Comparison of ENCODE assay signal across 8 mouse cellular contexts in the genomic region with DNA sequence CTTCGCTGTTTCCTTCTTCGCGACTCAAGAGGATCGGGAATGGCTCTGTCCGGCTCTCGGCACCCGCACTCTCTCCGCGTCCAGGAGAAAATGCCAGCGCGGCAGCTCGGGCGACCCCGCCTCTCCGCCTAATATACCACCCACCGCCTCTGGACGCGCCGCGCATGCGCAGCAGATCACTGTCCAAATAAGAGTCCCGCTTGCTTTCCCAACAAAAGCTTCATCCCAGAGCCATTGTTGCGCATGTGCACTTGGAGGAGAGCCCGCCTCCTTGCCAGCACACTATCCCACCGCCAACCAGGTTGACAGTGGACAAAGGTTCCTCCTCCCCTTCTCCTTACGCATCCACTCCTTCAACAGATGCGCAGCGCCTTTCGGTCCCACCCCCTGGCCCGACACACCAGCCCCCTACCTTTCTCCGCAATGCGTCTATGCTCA. TPM values are rescaled to one million over a fixed set of nuclear protein-coding genes. Genes with fewer than 3 reads are reported as not detected.
DNase-seq lines count a peak whose midpoint lies in the region; ATAC-seq and TF ChIP-seq lines count a peak whose summit lies in the region.

TSS of gene Maged1 (minus strand) at position 226 of the 438 bp plus-strand sequence.

- no peaks in the 10 kb centered on the region for H3K9me3 ChIP-seq in forebrain, embryonic 13.5 days (replicated peaks)
- H3K9me3 ChIP-seq in heart, postnatal 0 days (replicated peaks; ENCODE audit: control insufficient read depth, low read length), result no peaks in the 10 kb centered on the region
- H3K9me3 ChIP-seq in liver, embryonic 15.5 days (replicated peaks), result no peaks in the 10 kb centered on the region
- no peaks in the 10 kb centered on the region for H3K9me3 ChIP-seq in neural tube, embryonic 14.5 days (ENCODE audit: control insufficient read depth, low read length)

- TF ChIP-seq CTCF in heart, postnatal 0 days (IDR thresholded peaks at IDR 0.05; ENCODE audit: low read depth), result no peak
- TF ChIP-seq CTCF in thymus, adult 2 months (IDR thresholded peaks at IDR 0.05; ENCODE audit: borderline replicate concordance, control insufficient read depth, extremely low read depth, insufficient read depth, low read length, poor library complexity), result no peak

- TF ChIP-seq EP300 in heart, postnatal 0 days (IDR thresholded peaks at IDR 0.05; ENCODE audit: low read depth), result no peak

- peak within 1 kb of the TSS; percentile 84 for H3K9ac ChIP-seq in forebrain, embryonic 13.5 days
- peak within 1 kb of the TSS; percentile 64 for H3K9ac ChIP-seq in heart, postnatal 0 days (replicated peaks; ENCODE audit: low read depth, low read length)
- H3K9ac ChIP-seq in liver, embryonic 15.5 days, result peak within 1 kb of the TSS; percentile 48; the same call in 1 of the 2 replicates
- peak within 1 kb of the TSS; percentile 79 for H3K9ac ChIP-seq in neural tube, embryonic 14.5 days (replicated peaks; ENCODE audit: low read depth, low read length)

- H3K27ac ChIP-seq in forebrain, embryonic 13.5 days, result peak within 1 kb of the TSS; percentile 90
- peak within 1 kb of the TSS; percentile 86 for H3K27ac ChIP-seq in heart, postnatal 0 days (ENCODE audit: low read depth)
- no peak within 1 kb of the TSS for H3K27ac ChIP-seq in liver, embryonic 15.5 days (replicated peaks)
- H3K27ac ChIP-seq in neural tube, embryonic 14.5 days (ENCODE audit: low read depth, low read length), result peak within 1 kb of the TSS; percentile 93
- no peak within 1 kb of the TSS for H3K27ac ChIP-seq in thymus, adult 2 months (ENCODE audit: control insufficient read depth, insufficient read depth, low read length)

- H3K4me1 ChIP-seq in forebrain, embryonic 13.5 days, result peaks cover 30% of the 10 kb centered on the region
- no peaks in the 10 kb centered on the region for H3K4me1 ChIP-seq in heart, postnatal 0 days (ENCODE audit: control insufficient read depth, insufficient read depth)
- 0 out of 2 replicates have a peak, but pooled peaks cover 4% of the 10 kb centered on the region for H3K4me1 ChIP-seq in liver, embryonic 15.5 days (replicated peaks)
- H3K4me1 ChIP-seq in neural tube, embryonic 14.5 days (ENCODE audit: control insufficient read depth, insufficient read depth, low read length), result peaks cover 18% of the 10 kb centered on the region
- H3K4me1 ChIP-seq in thymus, adult 2 months (replicated peaks; ENCODE audit: control insufficient read depth, insufficient read depth, low read length), result peaks cover 11% of the 10 kb centered on the region

- no peaks in the 10 kb centered on the region for H3K27me3 ChIP-seq in forebrain, embryonic 13.5 days
- no peaks in the 10 kb centered on the region for H3K27me3 ChIP-seq in heart, postnatal 0 days (ENCODE audit: control insufficient read depth, insufficient read depth, low read length)
- peaks cover 37% of the 10 kb centered on the region for H3K27me3 ChIP-seq in liver, embryonic 15.5 days
- H3K27me3 ChIP-seq in neural tube, embryonic 14.5 days (ENCODE audit: control insufficient read depth, insufficient read depth, low read length), result no peaks in the 10 kb centered on the region
- no peaks in the 10 kb centered on the region for H3K27me3 ChIP-seq in thymus, adult 2 months (ENCODE audit: control insufficient read depth, insufficient read depth, low read length)

- peak within 1 kb of the TSS; percentile 59 for H3K4me3 ChIP-seq in forebrain, embryonic 13.5 days
- peak within 1 kb of the TSS; percentile 60 for H3K4me3 ChIP-seq in heart, postnatal 0 days (ENCODE audit: low read depth, low read length)
- H3K4me3 ChIP-seq in liver, embryonic 15.5 days (replicated peaks), result peak within 1 kb of the TSS; percentile 61
- H3K4me3 ChIP-seq in neural tube, embryonic 14.5 days (ENCODE audit: low read depth, low read length), result peak within 1 kb of the TSS; percentile 55
- peak within 1 kb of the TSS; percentile 79 for H3K4me3 ChIP-seq in thymus, adult 2 months (ENCODE audit: control insufficient read depth, insufficient read depth, low read length)

- peaks cover 33% of the 10 kb centered on the region for H3K36me3 ChIP-seq in forebrain, embryonic 13.5 days (ENCODE audit: poor library complexity, severe bottlenecking)
- peaks cover 26% of the 10 kb centered on the region for H3K36me3 ChIP-seq in heart, postnatal 0 days (replicated peaks; ENCODE audit: control insufficient read depth, insufficient read depth, low read length)
- H3K36me3 ChIP-seq in liver, embryonic 15.5 days (replicated peaks), result no peaks in the 10 kb centered on the region
- peaks cover 16% of the 10 kb centered on the region; the same call in 1 of the 2 replicates for H3K36me3 ChIP-seq in neural tube, embryonic 14.5 days (ENCODE audit: control insufficient read depth, insufficient read depth, low read length)
- H3K36me3 ChIP-seq in thymus, adult 2 months (ENCODE audit: control insufficient read depth, insufficient read depth, low read length), result no peaks in the 10 kb centered on the region

- TF ChIP-seq POLR2A in thymus, adult 2 months (IDR thresholded peaks at IDR 0.05; ENCODE audit: control insufficient read depth, extremely low read depth, insufficient read depth, low read length, poor library complexity), result no peak

- H3K4me2 ChIP-seq in forebrain, embryonic 13.5 days, result peak within 1 kb of the TSS; percentile 61
- peak within 1 kb of the TSS; percentile 62 for H3K4me2 ChIP-seq in heart, postnatal 0 days (ENCODE audit: low read depth, low read length)
- H3K4me2 ChIP-seq in liver, embryonic 15.5 days, result peak within 1 kb of the TSS; percentile 75
- peak within 1 kb of the TSS; percentile 55 for H3K4me2 ChIP-seq in neural tube, embryonic 14.5 days (ENCODE audit: low read depth, low read length)

- WGBS in forebrain, embryonic 13.5 days, result 12% methylated on average over 26 of the region's 32 CpGs
- 14% methylated on average over 31 of the region's 32 CpGs for WGBS in heart, postnatal 0 days
- 18% methylated on average over 32 of the region's 32 CpGs for WGBS in liver, embryonic 15.5 days (ENCODE audit: insufficient replicate concordance)
- WGBS in neural tube, embryonic 14.5 days, result 10% methylated on average over 22 of the region's 32 CpGs
- WGBS in thymus, adult 2 months, result 2% methylated on average over 32 of the region's 32 CpGs

- peak; percentile 98 for DNase-seq in ES-CJ7 (ENCODE audit: low read depth, low spot score)
- DNase-seq in c-Kit-positive CD71-positive TER-119-negative erythroid progenitor cells, embryonic 14.5 days (ENCODE audit: low read depth), result peak; percentile 46
- DNase-seq in heart, postnatal 0 days (ENCODE audit: low spot score), result peak; percentile 94
- peak; percentile 91 to 95 for DNase-seq in kidney, postnatal 4 days
- DNase-seq in thymus, adult 2 months, result peak; percentile 37

- peak; percentile 90 for ATAC-seq in forebrain, embryonic 13.5 days
- ATAC-seq in heart, postnatal 0 days (ENCODE audit: insufficient read depth, low read depth), result peak; percentile 91
- peak; percentile 86 for ATAC-seq in liver, embryonic 15.5 days (ENCODE audit: insufficient read depth)
- ATAC-seq in neural tube, embryonic 14.5 days (ENCODE audit: low read depth), result peak; percentile 91

RNA-seq across cellular contexts. Expression of gene Maged1, which starts in this region (rescaled TPM):
- polyA plus RNA-seq in forebrain, embryonic 13.5 days (2015; fragmentation: Nextera tagmentation; extraction: Ambion mirVana), result 844 and 938 TPM in 2 replicates
- 382 and 443 TPM in 2 replicates for total RNA-seq in heart, postnatal 0 days (2014; rRNA removed; ENCODE audit: low replicate concordance)
- 235 and 253 TPM in 2 replicates for polyA plus RNA-seq in heart, postnatal 0 days (2015; fragmentation: Nextera tagmentation; extraction: Ambion mirVana)
- 76.8 and 80.7 TPM in 2 replicates for polyA plus RNA-seq in liver, embryonic 15.5 days (2015; fragmentation: Nextera tagmentation; extraction: Ambion mirVana)
- 1,148 and 1,177 TPM in 2 replicates for polyA plus RNA-seq in neural tube, embryonic 14.5 days (2014; fragmentation: Nextera tagmentation; extraction: Ambion mirVana)
- 49.2 and 66.1 TPM in 2 replicates for polyA plus RNA-seq in thymus, adult 2 months (2012; rRNA removed)

Comparison
In these comparisons a context has a peak if more than half of its experiments do, and no peak if none do; other contexts are left out.
1. DNase-seq: peak in every context shown above with its lines; median percentile 98 in ES-CJ7; 94 in heart, postnatal 0 days; 93 in kidney, postnatal 4 days; 46 in c-Kit-positive CD71-positive TER-119-negative erythroid progenitor cells, embryonic 14.5 days; 37 in thymus, adult 2 months.
2. H3K27ac ChIP-seq: peak in forebrain, embryonic 13.5 days (single experiment), heart, postnatal 0 days (single experiment) and neural tube, embryonic 14.5 days (single experiment); none in liver, embryonic 15.5 days (single experiment) and thymus, adult 2 months (single experiment).
3. Peak in every context shown above with its lines, with median percentiles within 50 percentile points of each other: ATAC-seq, H3K4me2 ChIP-seq, H3K4me3 ChIP-seq and H3K9ac ChIP-seq.